Mouse (Mus musculus) T-cell, adult 2 months (primary cell): ENCODE data around the gene AC141477.1.

Source experiments
- DNase-seq: peaks from one replicate; pipeline ENCODE4 v3.0.0; 2022; ENCODE audit warnings: low spot score

Gene AC141477.1

DNA sequence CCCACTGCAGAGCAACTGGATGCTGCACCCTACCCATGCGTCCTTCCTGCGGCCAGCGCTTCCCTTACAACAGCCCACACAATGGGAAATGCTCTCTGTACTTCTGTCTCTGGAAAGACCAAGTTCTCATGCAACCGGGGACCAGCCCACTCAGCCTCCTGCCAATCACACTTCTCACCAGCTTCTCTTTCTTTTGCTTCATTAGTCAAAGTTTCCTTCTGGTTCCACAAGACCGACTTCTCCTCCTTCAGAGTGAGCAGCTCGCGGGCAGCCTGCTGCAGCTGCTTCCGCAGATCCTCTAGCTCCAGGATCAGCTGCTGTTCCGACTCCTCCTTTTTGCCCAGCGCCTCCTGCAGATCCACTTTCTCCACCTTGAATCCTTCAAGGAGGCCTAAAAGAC lies 31.7 kb downstream of the AC141477.1 start:
- no peak for DNase-seq

DNA sequence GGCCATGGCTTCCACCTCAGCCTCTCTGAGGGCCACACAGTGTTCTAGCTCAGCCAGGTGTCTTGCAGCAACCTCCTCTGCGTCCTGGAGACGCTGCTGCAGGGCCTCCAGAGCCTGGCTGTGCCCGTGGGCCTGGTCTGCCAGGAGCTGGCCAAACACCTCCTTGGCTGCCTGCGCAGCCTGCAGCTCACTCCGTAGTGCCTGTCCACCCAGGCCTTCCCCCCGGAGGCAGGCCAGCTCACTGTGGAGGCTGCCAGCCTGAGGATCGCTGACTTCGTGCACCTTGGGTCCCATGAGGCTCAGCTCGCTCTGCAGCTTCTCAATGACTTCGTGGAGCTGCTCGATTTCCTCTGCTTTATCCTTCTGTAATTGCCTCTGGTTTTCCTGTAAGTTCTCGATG lies 47.6 kb downstream of the AC141477.1 start:
- DNase-seq: no peak

DNA sequence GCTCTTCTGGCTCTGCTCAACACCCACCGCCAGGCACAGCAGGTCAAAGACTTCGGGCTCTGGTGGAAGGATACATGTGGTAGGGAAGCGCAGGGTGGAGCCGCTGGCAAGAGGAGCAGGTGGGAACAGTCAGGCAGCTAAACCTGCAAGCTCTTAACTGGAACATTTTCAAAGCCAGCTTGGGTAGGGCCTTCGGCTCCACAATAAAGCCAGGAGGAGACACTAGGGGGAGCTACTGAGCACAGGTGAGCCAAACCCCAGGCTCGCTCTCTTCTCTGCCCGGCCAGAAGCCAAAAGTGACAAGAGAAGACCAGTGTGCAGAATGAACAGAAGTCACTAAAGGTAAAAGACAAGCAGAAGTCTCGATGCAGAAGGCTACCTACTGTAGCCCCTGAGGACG lies 48.5 kb downstream of the AC141477.1 start:
- DNase-seq: peak; percentile 29

DNA sequence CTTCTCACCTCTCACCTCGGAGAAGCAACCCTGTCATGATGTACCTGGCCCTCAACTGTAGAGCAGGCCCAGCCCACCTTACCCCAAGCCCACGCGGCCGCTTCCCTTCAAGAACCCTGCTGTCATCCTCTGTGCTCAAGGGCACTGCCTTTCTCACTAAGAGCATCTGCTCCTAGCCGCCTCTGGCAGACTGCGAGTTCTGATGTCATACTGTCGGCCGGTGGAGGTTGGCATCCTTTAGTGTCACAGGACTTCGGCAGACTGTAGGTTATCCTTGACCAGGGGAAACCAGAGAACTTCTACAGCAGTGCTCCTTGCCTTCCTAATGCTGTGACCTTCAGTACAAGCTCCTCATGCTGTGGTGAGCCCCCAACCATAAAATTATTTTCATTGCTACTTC lies 49.1 kb downstream of the AC141477.1 start:
- DNase-seq: no peak
